Comparison of ENCODE assay signal across 9 mouse cellular contexts in the genomic region with DNA sequence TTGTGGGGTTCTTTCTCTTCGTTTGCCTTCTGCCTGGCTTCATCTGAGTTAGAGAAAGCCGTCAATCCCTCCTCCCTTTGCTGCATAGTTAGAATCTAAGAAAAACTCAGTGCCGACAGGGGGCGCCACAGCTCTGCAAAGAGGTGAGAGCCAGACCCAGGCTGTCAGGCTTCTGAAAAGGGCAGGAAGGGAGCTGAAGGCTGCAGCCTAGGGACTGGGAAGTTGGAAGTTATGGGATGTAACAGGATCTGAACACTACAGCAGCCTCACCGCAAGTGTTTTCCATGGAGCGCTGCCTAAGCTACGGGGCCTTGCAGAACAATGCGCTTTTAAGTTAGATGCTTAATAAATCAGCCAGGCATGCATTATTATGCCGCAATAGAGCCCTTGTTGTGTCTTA.
DNase-seq lines count a peak whose midpoint lies in the region; ATAC-seq and TF ChIP-seq lines count a peak whose summit lies in the region.
"Had no signal": no experiment of that assay in that cellular context is flagged by ENCODE, and none has a peak within 500 bp of the region (broad histone marks: within the 10 kb centered on the region; RNA-seq: fewer than 3 reads in every experiment).

No protein-coding gene starts in this region.

- H3K4me2 ChIP-seq in intestine, embryonic 15.5 days (replicated peaks), result no peak overlapping the region

- peak; percentile 69 for TF ChIP-seq CTCF in cortical plate, adult 2 months (IDR thresholded peaks at IDR 0.05; ENCODE audit: extremely low read depth, insufficient read depth, low read length)
- TF ChIP-seq CTCF in gastrocnemius, adult 2 months (IDR thresholded peaks at IDR 0.05), result peak; percentile 92
- peak; percentile 88 for TF ChIP-seq CTCF in left cerebral cortex, adult 2 months (IDR thresholded peaks at IDR 0.05)

- DNase-seq in adrenal gland, adult 8-10 months, result peak; percentile 81
- peak; percentile 92 for DNase-seq in gastrocnemius, adult 2 months
- peak; percentile 90 to 96 for DNase-seq in left cerebral cortex, adult 2 months (ENCODE audit: extremely low spot score in 1 of 2, low spot score in 2 of 2)
- DNase-seq in right cerebral cortex, postnatal 36 days (ENCODE audit: low spot score in 2 of 2), result peak; percentile 85
- no peak for DNase-seq in MN1 (ENCODE audit: low spot score)

- no peak overlapping the region for H3K4me3 ChIP-seq in cortical plate, adult 2 months (ENCODE audit: insufficient read depth, low read length)
- peak overlapping the region; percentile 40 for H3K4me3 ChIP-seq in gastrocnemius, adult 2 months
- no peak overlapping the region for H3K4me3 ChIP-seq in intestine, embryonic 15.5 days (replicated peaks)
- 0 out of 2 replicates have a peak overlapping the region, but pooled peaks have one; percentile 4 for H3K4me3 ChIP-seq in left cerebral cortex, adult 2 months
- H3K4me3 ChIP-seq: erythroblast, embryonic 14.5 days had no signal

- no peak overlapping the region for H3K9ac ChIP-seq in intestine, embryonic 15.5 days

- whole genome bisulfite sequencing in intestine, embryonic 15.5 days, result 29% methylated on average over 9 of the region's 9 CpGs

- 0 out of 2 replicates have a peak, but pooled peaks have one; percentile 49 for ATAC-seq in intestine, embryonic 15.5 days
- 0 out of 2 replicates have a peak, but pooled peaks have one; percentile 34 for ATAC-seq in megakaryocyte progenitor cell, adult 5-6 weeks (replicated peaks; ENCODE audit: poor library complexity)

- H3K4me1 ChIP-seq in cortical plate, adult 2 months (ENCODE audit: control insufficient read depth, insufficient read depth, low read length), result no peaks in the 10 kb centered on the region
- H3K4me1 ChIP-seq in intestine, embryonic 15.5 days (replicated peaks), result no peaks in the 10 kb centered on the region

- no peaks in the 10 kb centered on the region for H3K36me3 ChIP-seq in intestine, embryonic 15.5 days

- intact Hi-C loops in gastrocnemius, adult 2 months (cut with DNase I), result loop anchor here (5.0 kb wide), 1 partner anchor 1591 kb away; the partner anchor contains the start of gene Epha4
- intact Hi-C loops in left cerebral cortex, adult 2 months (cut with DNase I), result loop anchor here (2.0 to 10.0 kb wide), 4 partner anchors 273 to 1969 kb away; no protein-coding TSS in a partner anchor

- no peaks in the 10 kb centered on the region for H3K9me3 ChIP-seq in intestine, embryonic 15.5 days

- no peaks in the 10 kb centered on the region for H3K27me3 ChIP-seq in intestine, embryonic 15.5 days (replicated peaks)

- H3K27ac ChIP-seq in cortical plate, adult 2 months (ENCODE audit: insufficient read depth, low read length), result no peak overlapping the region
- no peak overlapping the region for H3K27ac ChIP-seq in gastrocnemius, adult 2 months
- H3K27ac ChIP-seq in intestine, embryonic 15.5 days, result no peak overlapping the region
- H3K27ac ChIP-seq in left cerebral cortex, adult 2 months, result 0 out of 2 replicates have a peak overlapping the region, but pooled peaks have one; percentile 2

- no peak for TF ChIP-seq POLR2A in cortical plate, adult 2 months (IDR thresholded peaks at IDR 0.05; ENCODE audit: extremely low read depth, insufficient read depth, low read length)

Comparison
In these comparisons a context has a peak if more than half of its experiments do, and no peak if none do; other contexts are left out.
1. H3K4me3 ChIP-seq: peak in gastrocnemius, adult 2 months (single experiment) and left cerebral cortex, adult 2 months (single experiment); none in cortical plate, adult 2 months (single experiment) and intestine, embryonic 15.5 days (single experiment).
2. Peak in every context shown above with its lines, with median percentiles within 50 percentile points of each other: CTCF ChIP-seq.